Mouse (Mus musculus) spleen, postnatal 10 days (tissue): ENCODE results near the gene Trmt61a.

Source experiments
- DNase-seq, 2 experiments: peaks; one replicate each; pipeline ENCODE4 v3.0.0; 2021 to 2022; ENCODE audit warnings: low spot score in 2 of 2

The Trmt61a gene

GRCm38 (mm10) chr12:111672176-111672575, 5.7 kb upstream of the Trmt61a start, which contains the start of gene Ckb:
Gene Ckb (minus strand): TSS chr12:111672338.
- peak in 1 of 2 experiments; percentile 47 for DNase-seq

- no peak for DNase-seq
These were observed 5.3 kb upstream of the Trmt61a start for GRCm38 (mm10) chr12:111672581-111672980.

DNA sequence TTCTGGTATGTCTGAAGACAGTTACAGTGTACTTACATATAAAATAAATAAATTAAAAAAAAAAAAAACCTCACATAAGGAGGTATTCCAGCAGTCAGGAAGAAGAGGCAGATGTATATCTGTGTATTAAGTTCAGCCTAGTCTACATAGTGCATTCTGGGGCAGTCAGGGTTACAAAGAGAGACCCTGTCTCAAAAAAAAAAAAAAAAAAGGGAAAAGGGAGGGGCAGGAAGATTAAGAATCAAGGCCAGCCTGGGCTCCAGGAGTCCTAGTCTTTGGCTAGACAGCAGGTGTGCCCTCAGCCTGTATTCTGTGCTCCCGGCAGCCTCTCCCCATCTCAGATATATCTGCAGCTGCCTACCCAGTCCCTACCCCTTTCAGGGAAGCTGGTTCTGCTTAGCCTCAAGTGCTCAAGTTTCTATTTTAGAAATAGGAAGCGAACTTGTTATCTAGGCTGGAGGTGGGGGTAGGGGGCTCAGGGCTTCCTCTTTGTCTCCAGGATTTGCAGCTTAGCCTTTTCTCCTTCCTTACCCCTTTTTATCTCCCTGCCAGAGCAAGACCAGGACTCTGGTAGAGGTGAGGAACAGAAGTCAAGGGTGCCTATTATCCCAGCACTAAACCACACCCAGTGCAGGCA, 2.9 kb upstream of the Trmt61a start:
- no peak for DNase-seq

- no peak for DNase-seq
These were observed 1.9 kb upstream of the Trmt61a start for GRCm38 (mm10) chr12:111675797-111676580.

DNA sequence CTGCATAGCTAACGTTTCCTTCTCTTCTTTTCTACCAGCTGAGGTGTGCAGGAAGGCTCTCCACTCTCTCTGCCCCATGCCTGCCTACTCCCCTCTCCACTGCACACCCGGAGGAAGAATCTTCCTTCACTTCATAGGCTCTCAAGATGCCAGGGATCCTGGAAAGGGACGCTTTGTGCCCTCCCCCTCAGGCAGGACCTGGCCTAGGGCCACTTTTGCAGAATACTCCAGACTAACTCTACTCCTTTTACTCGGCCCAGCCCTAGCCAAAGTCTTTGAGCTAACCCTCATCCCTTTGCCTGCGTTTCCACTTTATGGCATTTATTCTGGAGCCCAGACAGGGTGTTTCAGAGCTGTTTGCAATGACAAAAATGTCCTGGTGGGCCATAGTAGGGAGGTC, 484 bp upstream of the Trmt61a start:
- peak in 1 of 2 experiments; percentile 26 for DNase-seq

DNA sequence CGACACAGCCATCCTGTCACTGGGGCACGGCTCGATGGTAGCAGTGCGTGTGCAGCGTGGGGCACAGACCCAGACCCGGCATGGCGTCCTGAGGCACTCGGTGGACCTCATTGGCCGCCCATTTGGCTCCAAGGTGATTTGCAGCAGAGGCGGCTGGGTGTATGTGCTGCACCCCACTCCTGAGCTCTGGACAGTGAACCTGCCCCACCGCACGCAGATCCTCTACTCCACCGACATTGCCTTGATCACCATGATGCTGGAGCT, 697 bp downstream of the Trmt61a start:
- no peak for DNase-seq

- DNase-seq = no peak
These were observed 1.1 kb downstream of the Trmt61a start for GRCm38 (mm10) chr12:111678997-111679396.

- DNase-seq = no peak
These were observed 2.8 kb downstream of the Trmt61a start for GRCm38 (mm10) chr12:111680661-111681060.

DNA sequence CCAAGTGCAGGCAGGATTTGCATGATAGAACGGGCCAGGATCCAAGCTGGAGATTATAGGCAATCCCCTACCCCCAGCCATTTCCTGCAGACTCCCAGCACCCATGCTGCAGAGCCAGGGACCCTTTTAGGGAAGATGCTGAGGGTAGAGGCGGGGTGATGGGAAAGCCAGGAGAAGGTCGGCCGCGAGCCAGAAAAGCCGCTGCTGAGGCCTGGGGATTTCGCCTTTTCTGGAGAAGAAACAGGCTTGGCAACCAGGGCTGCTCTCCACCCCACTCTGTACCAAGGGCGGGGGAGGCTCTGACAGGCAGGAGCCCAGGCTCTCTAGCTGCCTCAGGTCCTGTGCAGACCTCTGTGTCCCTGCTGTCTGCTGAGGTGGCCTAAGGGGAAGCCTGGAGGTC, 3.4 kb downstream of the Trmt61a start:
- no peak for DNase-seq

DNA sequence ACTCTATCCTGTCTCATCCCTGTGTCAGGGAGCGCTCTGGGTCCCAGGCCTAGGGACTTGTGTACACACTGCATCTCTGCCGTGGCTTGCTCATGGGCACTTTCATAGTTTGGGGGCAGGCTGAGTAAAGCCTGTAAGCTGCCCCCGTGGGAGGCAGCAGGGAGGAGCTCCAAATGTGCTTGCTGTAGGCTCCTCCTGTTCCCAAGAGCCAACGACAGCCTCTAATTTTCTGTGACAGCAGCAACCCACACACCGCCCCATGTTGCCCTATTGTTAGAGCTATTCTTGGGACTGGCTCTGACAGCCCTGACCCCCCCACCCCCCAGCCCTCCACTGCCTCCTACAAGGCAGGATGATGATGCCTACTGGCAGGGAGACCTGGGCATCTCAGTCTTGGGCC, 4.1 kb downstream of the Trmt61a start:
- no peak for DNase-seq

DNA sequence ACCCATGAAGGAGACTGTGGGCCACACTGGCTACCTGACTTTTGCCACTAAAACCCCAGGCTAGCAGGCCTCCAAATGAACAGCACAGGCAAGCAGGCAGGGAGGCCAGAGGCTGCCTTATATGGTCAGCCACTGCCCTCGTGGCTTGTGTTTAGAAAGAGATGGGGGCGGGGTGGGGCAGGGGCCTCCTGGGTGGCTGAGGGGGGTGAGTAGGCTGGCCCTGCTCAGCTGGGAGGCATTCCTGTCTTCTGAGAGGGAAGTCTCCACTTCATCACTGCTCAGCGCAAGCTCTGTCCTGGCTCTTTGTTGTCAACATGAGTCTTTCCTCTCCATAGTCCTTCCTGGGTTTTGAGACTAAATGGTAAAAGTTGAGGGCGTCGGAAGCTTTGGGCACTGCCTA, 4.9 kb downstream of the Trmt61a start:
- no peak for DNase-seq

DNA sequence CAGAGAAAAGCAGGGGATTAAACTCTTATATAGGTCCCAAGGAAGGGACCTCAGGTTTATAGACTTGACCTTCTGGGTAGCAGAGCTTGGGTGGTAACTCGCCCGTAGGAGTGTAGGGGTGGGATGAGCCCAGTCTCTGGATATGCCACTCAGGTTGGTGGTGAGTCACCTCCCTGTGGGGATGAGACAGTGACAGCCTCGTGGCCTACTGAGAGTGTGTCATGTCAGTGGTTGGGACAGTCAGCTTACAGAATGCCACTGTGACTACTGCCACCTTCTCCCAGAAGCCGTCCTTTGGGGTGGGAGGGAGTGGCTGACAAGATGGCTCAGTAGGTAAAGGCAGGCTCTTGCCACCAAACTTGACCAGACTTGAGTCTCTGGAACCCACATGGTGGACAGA, 8.5 kb downstream of the Trmt61a start:
- DNase-seq = no peak

GRCm38 (mm10) chr12:111687350-111688068, 9.6 kb downstream of the Trmt61a start:
- no peak for DNase-seq

- DNase-seq = no peak
These were observed 10.1 kb downstream of the Trmt61a start for GRCm38 (mm10) chr12:111688069-111688428.

GRCm38 (mm10) chr12:111689426-111689825, 11.5 kb downstream of the Trmt61a start:
- DNase-seq = no peak

GRCm38 (mm10) chr12:111691346-111691872, 13.5 kb downstream of the Trmt61a start:
- peak in 1 of 2 experiments; percentile 36 for DNase-seq

- DNase-seq = no peak
These were observed 15.0 kb downstream of the Trmt61a start for GRCm38 (mm10) chr12:111692899-111693298.

- DNase-seq = no peak
These were observed 15.7 kb downstream of the Trmt61a start for GRCm38 (mm10) chr12:111693341-111694270.

GRCm38 (mm10) chr12:111694271-111694781, 16.4 kb downstream of the Trmt61a start:
- no peak for DNase-seq

GRCm38 (mm10) chr12:111694880-111695804, 17.2 kb downstream of the Trmt61a start:
- DNase-seq = no peak
